Mouse (Mus musculus): ENCODE measurements around the gene 1700001O22Rik. TPM values are rescaled to one million over a fixed set of nuclear protein-coding genes. Genes with fewer than 3 reads are reported as not detected.

1700001O22Rik gene
- total RNA-seq, 2 experiments from 2014 or later = 0.93 to 1.7 TPM

DNA sequence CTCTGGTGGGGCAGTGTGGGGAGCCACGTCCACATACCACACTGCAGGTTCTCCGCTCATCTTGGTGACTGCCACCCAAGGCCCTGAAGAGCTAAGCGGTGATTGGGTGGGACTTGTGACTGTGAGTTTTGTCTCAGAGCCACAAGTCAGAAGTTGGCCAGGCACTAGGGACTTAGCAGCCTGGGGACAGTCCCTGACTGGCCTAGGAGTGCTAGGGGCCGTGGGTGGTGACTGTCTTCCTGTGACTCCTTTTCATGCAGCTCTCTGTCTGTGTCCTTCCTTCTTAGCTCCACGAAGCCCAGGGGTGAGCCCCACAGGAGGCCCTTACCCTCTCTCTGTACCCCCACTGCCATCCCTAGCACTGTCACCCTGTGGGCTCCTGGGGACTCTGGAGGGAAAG is 16.4 kb upstream of the 1700001O22Rik start:
- intact Hi-C loops (cut with DNase I) = no loop called here
- no peak for DNase-seq

DNA sequence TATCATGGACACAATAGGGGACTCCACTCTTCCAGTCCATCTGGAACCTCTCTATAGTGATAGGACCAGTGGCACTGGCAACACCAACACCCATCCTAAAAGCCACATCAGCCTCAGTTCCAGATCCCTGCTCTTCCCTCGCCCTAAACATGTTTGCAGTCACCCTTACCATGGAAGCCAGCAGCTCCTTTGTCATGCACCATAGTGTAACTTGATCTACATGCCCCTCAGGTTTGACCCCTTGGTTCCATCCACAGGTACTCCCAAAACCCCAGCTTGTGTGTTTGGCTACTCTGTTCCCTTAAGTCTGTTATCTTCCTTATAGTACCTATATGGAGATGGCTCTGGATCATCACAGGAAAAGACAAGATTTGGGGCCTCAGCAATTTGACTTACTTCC is 12.9 kb upstream of the 1700001O22Rik start:
- intact Hi-C loops (cut with DNase I) = no loop called here
- no peak for DNase-seq

DNA sequence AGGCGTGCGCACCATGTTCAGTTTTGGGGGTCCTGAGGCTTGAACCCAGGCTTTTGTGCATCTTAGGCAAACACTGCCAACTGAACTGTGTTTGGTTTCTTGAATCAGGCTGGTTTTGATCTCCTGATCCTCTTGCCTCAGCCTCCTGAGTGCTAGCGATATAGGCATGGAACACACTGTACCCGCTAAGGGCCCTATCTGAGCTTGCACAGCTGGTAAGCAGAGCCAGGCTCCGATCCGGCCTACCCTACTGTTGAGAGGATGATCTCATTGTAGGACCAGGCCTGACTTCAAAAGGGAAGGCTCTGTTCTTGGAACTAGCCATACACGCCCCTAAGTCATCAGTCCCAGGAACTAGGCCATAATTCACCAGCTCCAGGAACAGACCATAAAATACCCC is 7.1 kb upstream of the 1700001O22Rik start:
- intact Hi-C loops (cut with DNase I) = no loop called here
- DNase-seq = no peak

DNA sequence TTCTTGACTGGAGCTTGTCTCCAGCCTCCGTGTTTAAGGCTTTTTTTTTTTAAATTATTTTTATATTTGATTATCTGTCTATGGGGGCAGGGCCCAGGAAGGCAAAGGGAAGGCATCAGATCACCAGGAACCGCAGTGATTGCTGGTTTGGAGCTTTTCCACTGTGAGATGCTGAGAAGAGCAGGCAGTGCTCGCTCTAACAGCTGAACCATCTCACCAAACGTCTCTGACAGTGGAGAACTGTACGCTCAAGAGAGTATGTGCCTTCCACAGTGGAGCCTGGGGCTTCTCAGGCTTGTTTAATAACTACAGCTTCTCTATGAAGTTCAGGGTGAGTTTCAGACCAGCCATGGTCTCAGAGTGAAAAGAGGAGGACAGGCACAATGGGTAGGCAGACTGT is 6.0 kb upstream of the 1700001O22Rik start:
- DNase-seq = no peak
- intact Hi-C loops (cut with DNase I) = no loop called here

DNA sequence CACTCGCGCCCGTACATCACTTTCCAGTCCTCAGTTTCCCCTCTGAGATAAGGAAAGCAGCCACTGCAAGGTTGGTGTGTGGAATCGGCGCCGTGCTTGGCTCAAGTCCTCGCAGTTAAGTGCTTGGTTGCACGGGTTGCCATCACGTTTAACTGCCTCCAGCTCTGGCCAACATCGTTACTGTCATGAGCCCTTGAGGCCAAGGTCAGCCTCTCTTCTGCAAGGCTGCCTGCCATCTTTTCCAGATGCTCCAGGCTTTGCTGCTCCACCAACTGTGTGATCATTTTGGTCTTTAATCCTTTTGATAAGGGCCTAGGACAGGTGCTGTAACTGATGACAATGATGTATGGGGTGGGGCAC is 4.8 kb upstream of the 1700001O22Rik start:
- intact Hi-C loops (cut with DNase I) = no loop called here
- no peak for DNase-seq

DNA sequence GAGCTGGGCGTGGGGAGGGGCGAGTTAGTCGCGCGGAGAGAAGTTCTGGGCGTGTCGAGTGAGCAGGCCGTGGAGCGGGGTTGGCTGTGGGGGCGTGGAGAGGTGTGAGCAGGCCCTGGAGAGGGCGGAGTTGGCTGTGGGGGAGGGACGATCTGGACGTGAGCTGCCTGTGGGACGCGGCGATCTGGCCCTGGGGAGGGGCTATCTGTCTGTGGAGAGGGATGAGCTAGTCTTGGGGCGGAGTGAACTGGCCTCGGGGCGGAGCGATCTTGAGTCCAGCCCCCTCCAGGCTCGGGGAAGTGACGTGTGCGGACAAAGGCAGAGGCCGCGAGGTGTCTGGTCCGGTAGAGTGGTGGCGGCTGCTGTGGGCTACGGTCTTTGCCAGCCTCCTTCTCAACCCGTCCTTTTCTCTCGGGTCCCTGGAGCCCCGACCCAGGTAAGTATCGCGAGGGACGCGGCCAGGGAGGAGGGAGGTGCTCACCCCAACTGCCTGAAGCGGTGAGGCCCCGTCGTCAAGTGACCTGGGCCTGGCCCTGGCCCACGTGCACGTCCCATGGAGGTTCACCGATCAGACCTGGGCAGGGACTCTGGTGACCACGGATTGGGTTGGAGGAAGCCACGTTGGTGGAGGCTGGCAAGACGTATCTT is 4.3 kb upstream of the 1700001O22Rik start, which contains the start of gene Ntmt1:
TSS of gene Ntmt1 (plus strand) at position 179 of the 648 bp plus-strand sequence.
- intact Hi-C loops (cut with DNase I) = no loop called here
- DNase-seq = peak; percentile 100

DNA sequence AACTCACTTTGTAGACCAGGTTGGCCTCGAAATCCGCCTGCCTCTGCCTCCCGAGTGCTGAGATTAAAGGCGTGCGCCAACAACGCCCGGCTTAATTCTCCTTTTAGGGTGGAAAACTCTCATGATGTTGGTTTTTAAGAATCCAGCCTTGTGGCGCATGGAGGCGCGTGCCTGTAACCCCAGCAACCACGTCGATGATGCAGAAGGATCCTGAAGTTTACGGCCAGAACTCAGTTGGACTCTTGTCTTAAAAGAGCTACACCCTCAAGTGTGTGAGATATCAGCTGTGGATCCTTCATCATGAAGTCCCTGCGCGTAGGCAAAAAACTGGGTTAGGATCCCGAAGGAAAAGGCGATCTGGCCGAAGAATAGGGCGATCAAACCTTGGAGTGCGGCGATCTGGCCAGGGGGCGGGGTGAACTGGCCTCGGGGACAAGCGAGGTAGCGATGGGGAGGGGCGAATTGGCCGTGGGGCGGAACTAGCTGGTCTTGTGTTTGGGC is 3.7 kb upstream of the 1700001O22Rik start:
- intact Hi-C loops (cut with DNase I) = no loop called here
- DNase-seq = no peak

DNA sequence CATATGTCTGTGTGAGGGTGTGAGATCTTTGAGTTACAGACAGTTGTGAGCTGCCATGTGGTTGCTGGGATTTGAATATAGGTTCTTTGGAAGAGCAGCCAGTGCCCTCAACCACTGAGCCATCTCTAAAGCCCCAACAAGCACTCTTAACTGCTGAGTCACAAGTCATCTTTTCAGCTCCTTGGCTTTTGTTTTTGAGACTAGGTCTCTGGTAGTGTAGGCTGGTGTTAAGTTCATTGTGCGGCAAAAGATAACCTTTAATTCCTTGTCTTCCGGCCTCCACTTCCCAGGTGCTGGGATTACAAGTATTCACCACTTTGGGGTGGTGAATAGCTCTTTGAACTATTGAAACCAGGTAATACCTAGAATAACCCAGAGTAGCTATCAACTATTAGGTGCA is 2.5 kb upstream of the 1700001O22Rik start:
- no peak for DNase-seq
- intact Hi-C loops (cut with DNase I) = no loop called here

DNA sequence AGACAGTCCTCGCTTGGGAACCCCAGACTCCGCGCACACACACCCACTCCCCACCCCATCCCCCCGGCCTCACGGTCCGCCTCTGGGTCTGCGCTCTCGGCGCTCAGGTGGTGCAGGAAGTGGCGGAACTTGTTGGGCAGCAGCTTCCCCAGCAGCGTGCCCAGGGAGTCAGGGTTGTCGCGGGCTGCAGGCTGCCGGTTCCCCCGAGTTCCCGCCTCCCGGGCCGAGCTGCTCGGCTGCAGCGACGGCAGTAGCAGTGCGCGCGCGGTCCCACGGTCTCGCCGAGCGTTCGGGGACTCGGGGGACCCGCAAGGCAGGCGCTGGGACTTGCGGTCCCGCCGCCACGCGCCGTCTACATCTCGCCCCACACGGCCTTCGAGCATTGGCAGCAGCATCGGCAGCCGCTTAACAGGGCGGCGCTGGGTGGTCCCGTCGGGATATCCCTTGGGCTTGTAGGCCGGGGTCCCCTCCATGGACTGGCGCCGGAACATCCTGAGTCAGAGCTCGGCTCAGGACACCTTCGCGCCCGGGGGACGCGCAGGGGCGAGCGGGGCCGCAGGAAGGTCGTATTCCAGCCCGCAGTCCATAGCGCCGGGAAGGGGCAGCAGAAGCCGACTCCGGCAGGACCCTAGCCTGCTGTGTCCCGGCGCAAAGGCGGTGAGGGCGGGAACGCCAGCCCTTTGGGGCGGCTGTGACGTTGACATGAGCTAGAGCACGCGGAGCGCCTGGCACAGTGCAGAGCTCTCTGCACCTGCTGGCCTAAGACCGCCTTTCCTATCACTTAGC is 2.2 kb downstream of the 1700001O22Rik start:
- intact Hi-C loops (cut with DNase I) = no loop called here
- DNase-seq = peak; percentile 53 to 57

DNA sequence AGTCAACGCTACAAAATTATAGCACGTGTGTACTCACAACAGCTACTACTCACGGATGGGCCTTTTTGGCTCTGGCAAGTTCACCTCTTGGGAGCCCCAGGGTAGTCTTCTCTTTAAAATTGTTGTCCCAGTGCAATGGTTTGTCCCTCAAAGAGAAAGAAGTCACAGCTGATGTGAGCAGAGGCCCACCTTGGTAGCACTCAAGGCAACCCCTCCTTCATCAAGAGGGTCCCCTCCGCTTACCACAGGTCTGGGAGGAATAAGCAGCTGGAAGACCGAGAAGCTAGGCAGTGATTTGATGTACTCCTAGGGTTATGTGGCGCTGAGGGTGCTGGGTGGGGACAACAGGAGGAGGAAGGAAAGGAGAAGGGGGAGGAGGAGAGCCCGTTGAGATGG is 2.8 kb downstream of the 1700001O22Rik start:
- intact Hi-C loops (cut with DNase I) = no loop called here
- DNase-seq = no peak

DNA sequence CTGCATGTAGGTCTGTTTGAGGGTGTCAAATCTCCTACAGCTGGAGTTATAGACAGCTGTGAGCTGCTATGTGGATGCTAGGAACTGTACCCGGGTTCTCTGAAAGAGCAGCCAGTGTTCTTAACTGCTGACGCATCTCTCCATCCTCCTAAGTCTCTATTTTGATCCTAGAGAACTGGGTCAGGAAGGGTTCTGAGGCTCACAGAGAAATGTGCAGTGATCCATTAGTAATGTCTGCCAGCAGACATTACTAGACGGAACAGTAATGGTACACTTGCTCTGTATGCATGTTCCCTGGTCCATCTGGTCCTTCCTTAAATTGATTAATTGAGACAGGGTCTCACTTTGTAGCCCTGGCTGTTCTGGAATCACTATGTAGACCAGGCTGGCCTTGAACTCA is 4.0 kb downstream of the 1700001O22Rik start:
- DNase-seq = no peak
- intact Hi-C loops (cut with DNase I) = no loop called here

DNA sequence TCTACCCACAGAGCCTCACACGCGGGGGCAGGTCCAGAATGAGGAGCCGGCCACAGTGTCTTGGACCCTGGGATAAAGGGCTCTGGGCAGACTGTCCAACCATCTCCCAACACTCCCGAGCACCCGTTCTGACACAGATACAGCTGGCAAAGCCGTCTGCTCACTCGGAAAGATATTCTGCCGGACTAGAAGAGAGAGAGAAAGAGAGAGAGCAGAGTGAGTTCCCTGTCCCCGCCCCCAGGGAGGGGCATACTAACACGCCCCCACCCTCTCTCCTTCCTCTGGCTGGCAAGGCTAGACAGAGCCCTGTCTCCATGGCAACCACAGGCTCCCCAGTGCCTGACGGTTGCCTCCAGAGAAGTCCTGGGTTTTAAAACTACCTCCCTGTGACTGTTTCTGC is 7.1 kb downstream of the 1700001O22Rik start:
- DNase-seq = peak; percentile 74 to 75
- intact Hi-C loops (cut with DNase I) = no loop called here

DNA sequence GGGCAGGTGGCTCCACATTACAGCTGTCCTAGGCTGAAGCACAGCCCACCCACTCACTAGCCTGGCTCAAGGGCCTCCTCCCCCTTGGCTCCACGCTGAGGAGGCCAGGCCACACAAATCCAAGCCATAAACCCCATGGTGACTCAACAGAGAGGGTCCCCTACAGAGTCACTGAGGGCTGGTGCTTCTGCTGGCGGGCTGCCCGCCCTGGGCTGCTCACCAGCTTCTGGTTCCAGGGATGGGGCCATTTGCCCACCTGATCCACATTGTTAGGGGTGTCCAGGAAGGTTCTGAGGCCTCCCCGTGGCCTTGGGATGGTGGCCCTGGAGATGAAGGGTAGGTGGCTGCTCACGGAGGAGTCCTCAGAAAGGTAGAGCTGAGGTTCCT is 7.6 kb downstream of the 1700001O22Rik start:
- no peak for DNase-seq

DNA sequence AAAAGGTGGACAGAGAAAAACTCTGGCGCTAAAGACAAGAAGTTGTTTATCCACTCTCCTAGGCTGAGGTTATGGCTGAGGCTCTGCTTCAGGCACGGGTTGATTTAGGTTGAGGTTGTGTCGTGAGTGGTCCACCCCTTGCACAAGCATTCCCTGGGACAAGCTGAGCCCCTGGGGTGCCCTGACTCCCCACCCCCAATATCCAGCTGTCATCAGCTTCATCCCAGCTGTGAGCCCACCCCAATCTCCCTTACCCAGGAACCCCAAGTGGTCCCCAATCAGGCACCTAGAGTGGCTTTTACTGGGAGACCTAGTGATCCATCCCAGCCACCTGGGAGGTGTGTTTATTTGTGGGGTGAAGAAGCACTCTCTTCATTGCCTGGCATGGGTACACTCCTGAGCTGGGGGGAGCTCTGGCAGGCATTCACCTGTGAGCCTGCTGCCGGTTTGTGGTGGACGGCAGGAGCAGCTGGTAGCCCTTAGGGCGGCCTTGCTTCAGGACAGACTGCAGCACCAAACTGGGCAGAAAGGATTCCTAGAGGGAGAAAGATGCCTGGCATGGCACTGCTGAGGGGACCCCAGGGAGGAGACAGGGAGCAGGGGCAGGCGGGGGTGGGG is 8.1 kb downstream of the 1700001O22Rik start:
- DNase-seq = no peak
- intact Hi-C loops (cut with DNase I) = loop anchor here (2.0 kb wide), 2 partner anchors 139 to 355 kb away; no protein-coding TSS in a partner anchor

More for the DNA sequence above, 7.6 kb downstream of the 1700001O22Rik start:
- intact Hi-C loops (cut with DNase I) = loop anchor here (2.0 kb wide), 2 partner anchors 139 to 355 kb away; no protein-coding TSS in a partner anchor

DNA sequence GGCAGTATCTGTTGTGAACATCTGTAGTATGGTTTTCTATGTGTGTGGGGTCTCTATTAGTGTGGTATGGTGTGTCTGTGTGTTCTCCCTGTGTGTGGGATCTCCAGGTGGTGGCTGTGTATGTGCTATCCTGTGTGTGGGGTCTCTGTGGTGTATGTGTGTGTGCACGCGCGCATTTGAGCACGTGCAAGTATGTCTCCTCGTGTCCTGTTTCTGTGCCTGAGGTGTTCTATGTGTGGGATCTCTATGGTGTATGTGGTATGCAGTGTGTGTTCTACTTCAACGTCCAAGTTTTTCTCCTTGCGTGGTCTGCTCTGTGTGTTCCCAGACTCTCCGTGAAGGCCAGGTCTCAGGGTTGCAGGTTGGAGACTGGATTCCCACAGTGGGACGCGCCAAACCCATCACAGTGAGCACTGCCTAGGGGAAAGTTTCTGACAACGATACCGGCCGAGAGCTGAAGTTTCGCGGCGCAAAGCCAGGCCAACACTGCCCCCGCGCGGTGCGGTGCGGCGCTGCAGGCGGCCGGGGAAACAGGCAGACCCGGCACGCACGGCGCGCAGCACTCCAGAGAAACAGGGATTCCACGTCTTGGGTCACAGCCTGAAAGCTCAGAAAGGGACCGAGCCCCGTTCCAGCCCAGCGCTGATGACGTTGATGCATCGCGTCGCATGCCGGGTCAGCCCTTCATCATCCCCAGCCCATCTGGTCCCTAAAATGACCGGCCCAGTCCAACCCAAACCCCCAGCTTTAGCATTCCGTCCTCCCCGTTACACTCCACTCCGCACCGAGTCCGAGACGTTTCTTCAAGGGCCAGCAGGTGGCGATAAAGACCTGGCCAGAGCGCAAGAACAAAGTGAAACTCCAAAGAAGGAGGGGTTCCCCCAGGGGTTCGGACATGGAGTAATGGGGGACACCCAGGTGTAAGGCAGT is 9.0 kb downstream of the 1700001O22Rik start:
- intact Hi-C loops (cut with DNase I) = loop anchor here (1.0 to 5.0 kb wide), 7 partner anchors 72 to 359 kb away; no protein-coding TSS in a partner anchor
- peak; percentile 98 to 99 for DNase-seq

DNA sequence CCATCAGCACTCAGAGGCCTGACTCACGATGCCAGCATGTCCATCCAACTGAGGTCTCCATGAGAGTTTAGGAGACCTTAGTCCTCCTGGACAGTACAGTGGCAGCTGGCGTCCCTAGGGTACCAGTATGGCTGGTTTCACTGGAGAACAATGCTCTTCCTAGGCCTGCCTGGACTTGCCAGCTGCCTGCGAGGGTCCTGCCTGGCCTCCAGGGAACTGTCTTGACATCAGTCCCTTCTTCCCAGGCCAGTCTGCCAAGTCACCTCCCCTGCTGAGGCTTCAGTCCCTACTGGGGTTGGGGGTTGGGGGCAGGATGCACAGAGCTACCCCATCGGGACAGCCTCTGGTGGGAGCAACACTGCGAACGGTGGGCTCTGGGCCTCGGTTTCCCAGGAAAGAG is 11.4 kb downstream of the 1700001O22Rik start:
- intact Hi-C loops (cut with DNase I) = loop anchor here (5.0 kb wide), 2 partner anchors 70 to 130 kb away; no protein-coding TSS in a partner anchor
- DNase-seq = no peak

DNA sequence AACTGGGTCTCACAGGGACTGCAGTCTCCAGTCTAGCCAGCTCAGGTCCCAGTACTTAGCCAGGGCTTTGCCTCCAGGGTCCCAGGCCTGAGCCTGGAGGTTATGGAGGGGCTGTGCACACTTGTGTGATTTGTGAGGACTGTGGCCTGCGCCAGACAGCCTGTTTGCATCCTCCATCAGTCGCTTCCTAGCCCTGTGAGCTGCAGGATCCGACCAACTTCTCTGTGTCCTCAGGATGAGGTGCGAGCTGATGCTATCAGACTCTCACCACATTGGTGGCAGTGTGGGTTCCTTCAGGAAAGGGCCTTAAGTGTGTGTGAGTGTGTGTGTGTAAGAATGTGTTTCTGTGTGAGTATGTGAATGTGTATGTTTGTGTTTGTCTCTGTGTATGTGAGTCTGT is 16.0 kb downstream of the 1700001O22Rik start:
- no peak for DNase-seq
- intact Hi-C loops (cut with DNase I) = no loop called here

DNA sequence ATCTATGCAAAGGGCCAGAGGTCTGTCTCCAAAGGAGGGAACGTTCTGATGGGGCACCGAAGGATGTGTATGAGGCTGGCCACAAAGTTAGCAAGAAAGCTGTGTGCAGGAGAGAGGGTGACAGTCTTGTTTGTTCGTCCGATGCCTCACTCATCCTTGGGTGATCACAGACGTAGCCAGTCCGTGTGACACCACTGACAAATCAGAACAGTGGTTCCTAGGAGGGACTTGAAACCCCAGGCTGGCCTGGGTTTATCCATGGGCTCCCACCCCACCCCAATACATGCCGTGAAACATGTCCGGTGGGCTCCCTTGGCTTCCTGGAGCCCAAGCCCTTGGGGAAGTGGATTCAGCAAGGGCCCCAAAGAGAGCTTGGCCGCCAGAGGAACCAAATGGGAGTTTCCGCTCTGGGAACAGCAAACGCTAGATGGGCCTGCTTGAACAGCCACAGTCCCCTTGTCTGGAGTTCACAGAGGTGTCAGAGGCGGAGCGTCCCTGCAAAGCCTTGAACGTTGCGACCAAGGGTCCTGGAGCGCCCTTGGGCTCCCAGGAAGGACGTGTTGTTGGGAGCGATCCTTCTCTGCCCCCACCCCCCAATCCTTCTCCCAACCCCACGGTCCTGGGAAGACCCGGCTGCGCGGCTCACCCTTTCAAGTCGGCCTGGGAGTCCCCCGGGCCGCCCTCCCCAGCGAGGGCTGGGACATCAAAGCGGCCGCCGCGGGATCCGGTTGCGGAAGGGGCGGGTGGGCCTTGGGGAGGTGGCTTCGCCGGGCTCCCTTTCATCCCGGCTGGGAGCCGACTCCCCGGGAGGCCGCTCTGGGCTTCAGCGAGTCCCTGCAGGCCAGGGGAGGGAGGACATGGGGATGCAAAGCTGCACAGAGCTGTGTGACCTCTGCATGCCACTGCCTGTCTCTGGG is 19.1 kb downstream of the 1700001O22Rik start:
- intact Hi-C loops (cut with DNase I) = no loop called here
- peak; percentile 59 to 68 for DNase-seq

DNA sequence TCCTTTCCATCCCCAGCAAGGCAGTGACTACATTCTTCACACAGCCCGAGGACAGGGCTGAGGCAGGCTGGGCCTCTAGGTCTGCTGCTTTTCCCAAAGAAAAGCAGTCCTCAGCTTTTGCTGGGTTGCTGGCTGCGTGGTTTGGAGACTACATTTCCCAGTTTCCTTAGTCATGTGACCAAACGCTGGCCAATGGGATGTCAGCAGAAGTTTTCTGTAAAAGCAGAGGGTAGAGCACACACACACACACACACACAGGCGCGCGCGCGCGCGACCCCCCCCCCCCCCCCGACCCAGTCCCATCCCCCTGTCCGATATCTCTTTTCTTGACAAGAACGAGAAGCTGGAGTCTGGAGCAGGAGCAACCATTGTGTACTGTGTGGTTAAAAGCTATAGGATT is 20.1 kb downstream of the 1700001O22Rik start:
- intact Hi-C loops (cut with DNase I) = no loop called here
- peak; percentile 80 to 84 for DNase-seq
